Mouse (Mus musculus) liver, embryonic 16.5 days (tissue): ENCODE results near the gene Celf2. TPM values are rescaled to one million over a fixed set of nuclear protein-coding genes. Genes with fewer than 3 reads are reported as not detected.

Source experiments
- ATAC-seq: fragments of 200-750 bp; cut with Nextera tagmentation; 2 replicates; pipeline ENCODE4 v1.8.0; 2017; ENCODE audit warnings: low read depth, mild to moderate bottlenecking, moderate number of reproducible peaks, moderate library complexity
- H3K27ac ChIP-seq: fragments of 300-500 bp; sonication (generic); 2 replicates; pipeline ENCODE4 v1.5.1; 2014; ENCODE audit warnings: mild to moderate bottlenecking, low read length
- H3K27me3 ChIP-seq: fragments of 300-500 bp; sonication (generic); 2 replicates; pipeline ENCODE4 v1.6.1; 2014; ENCODE audit warnings: low read depth, low read length, mixed read lengths; ENCODE audit not compliant: control insufficient read depth, insufficient read depth
- H3K36me3 ChIP-seq: fragments of 300-500 bp; sonication (generic); 2 replicates; pipeline ENCODE4 v1.6.1; 2014; ENCODE audit warnings: mild to moderate bottlenecking; ENCODE audit not compliant: control insufficient read depth, insufficient read depth
- H3K4me1 ChIP-seq: fragments of 300-500 bp; sonication (generic); 2 replicates; pipeline ENCODE4 v1.6.1; 2014; ENCODE audit warnings: low read depth, low read length, mixed read lengths; ENCODE audit not compliant: control insufficient read depth
- H3K4me2 ChIP-seq: fragments of 300-500 bp; sonication (generic); 2 replicates; pipeline ENCODE4 v1.6.1; 2014; ENCODE audit warnings: low read depth, low read length, mixed read lengths
- H3K4me3 ChIP-seq: fragments of 300-500 bp; sonication (generic); 2 replicates; pipeline ENCODE4 v1.5.1; 2014; ENCODE audit warnings: low read depth, mild to moderate bottlenecking, low read length
- H3K9ac ChIP-seq: fragments of 300-500 bp; sonication (generic); 2 replicates; pipeline ENCODE4 v1.6.1; 2014; ENCODE audit warnings: low read depth, low read length
- H3K9me3 ChIP-seq: fragments of 300-500 bp; sonication (generic); replicated peaks from 2 replicates; pipeline ENCODE4 v1.6.1; 2016; ENCODE audit warnings: low read length; ENCODE audit not compliant: control insufficient read depth
- WGBS: fragments of 180-500 bp; shearing (Covaris S2); extraction: QIAGEN DNeasy Blood & Tissue Kit; methylation state at CpG from one replicate; pipeline ENCODE4 v1.1.7; 2014; ENCODE audit not compliant: insufficient replicate concordance; 5-methylcytosine and 5-hydroxymethylcytosine counted together
- polyA plus RNA-seq: library from polyadenylated mRNA; unstranded; fragments of >200 nt; fragmentation: Nextera tagmentation; extraction: Ambion mirVana; gene quantifications from 2 replicates; pipeline ENCODE4 v1.2.1, GENCODE M21; 2015

Celf2 gene
- polyA plus RNA-seq, 1 experiment from 2014 or later, result 10.0 TPM

DNA sequence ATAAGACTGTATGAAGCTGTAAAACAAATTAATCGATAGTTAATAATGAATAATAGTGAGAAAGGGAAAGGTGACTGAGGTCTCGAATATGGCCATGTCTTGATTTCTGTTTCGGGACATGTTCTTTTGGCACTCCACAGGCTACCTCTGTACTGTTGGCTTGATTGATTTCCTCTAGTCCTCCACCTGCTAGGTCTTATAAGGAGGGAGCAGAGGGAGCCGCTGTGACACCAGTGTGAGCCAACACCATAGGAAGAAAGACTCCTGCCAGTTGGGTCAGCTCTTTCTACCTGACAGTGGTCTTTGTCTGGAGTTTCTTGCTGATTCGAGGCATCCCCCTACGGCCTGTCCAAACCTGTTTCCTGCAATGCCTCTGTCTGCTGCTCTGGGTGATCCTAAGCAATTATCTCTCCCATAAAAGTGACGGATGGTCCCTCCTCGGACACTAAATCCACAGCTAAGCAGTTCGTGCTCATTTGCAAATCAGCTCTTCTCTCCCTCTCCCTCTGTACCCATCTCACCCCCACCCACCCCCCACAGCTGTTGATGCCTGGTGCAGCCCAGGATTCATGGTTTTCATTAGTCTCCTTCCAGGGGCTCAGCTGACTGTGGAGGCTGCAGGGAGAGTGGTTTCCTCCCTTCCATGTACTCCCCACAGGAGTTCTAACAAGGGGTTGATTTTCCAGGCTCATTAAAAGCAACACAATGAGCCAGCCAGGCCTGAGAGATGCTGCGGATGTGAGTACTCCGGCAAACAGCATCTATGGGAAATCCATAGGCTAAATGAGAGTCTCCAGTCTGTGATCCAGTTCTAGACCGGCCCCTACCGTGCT is 1003.2 kb downstream of the Celf2 start:
- H3K4me1 ChIP-seq, result no peaks in the 10 kb centered on the region
- no peak for ATAC-seq
- WGBS, result 62% methylated on average over 13 of the region's 13 CpGs

DNA sequence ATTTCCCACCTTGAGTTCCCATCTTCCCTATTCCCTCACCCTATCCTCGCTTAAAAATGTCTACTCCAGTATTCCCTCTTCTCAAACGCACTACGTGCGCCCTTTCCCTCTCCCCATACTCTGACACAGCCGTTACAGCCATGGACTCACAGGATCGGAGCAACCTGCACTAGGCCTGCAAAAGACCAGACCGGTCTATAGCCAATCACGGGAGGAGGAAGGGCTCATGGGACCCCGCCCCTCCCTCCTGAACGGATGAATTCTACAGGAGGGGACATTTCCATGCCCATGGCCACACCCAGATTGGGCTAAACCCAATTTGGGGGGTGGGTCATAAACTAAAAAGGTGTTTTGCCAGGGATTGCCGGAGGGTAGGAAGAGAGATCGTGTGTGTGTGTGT is 1003.8 kb downstream of the Celf2 start:
- WGBS, result 73% methylated on average over 12 of the region's 12 CpGs
- no peak overlapping the region for H3K4me2 ChIP-seq
- H3K27me3 ChIP-seq, result no peaks in the 10 kb centered on the region
- no peak overlapping the region for H3K4me3 ChIP-seq
- ATAC-seq, result no peak
- no peaks in the 10 kb centered on the region for H3K9me3 ChIP-seq
- H3K27ac ChIP-seq, result no peak overlapping the region
- H3K4me1 ChIP-seq, result no peaks in the 10 kb centered on the region
- H3K9ac ChIP-seq, result no peak overlapping the region
- H3K36me3 ChIP-seq, result no peaks in the 10 kb centered on the region

More for the DNA sequence above, 1003.2 kb downstream of the Celf2 start:
- Histone ChIP-seq H3K9ac (no peak overlapping the region), H3K36me3 (no peaks in the 10 kb centered on the region), H3K9me3 (no peaks in the 10 kb centered on the region), H3K4me3 (no peak overlapping the region), H3K4me2 (no peak overlapping the region), H3K27ac (no peak overlapping the region), H3K27me3 (no peaks in the 10 kb centered on the region)

DNA sequence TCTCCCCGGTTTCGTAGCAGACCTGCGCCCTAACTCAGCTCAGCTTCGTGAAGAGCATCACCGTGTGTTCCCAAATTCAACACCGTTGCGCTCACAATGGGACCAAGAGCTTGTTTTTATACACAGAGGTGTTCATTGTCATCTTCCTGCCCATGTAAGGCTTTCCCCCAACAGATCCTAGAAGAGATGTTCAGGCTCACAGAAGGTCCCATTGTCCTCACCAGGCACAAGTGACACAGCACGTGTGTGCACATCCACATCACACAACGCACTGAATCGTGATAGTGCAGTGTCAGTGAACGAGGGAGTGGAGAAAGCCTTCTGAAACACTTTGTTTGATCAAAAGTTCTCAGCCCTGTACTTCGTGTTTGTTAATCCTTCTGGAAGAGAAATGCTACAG is 1011.3 kb downstream of the Celf2 start:
- WGBS, result 67% methylated on average over 12 of the region's 12 CpGs
- H3K27ac ChIP-seq, result no peak overlapping the region
- no peak overlapping the region for H3K9ac ChIP-seq
- no peak overlapping the region for H3K4me2 ChIP-seq
- H3K36me3 ChIP-seq, result no peaks in the 10 kb centered on the region
- no peak overlapping the region for H3K4me3 ChIP-seq
- H3K9me3 ChIP-seq, result no peaks in the 10 kb centered on the region
- H3K4me1 ChIP-seq, result no peaks in the 10 kb centered on the region
- no peak for ATAC-seq
- no peaks in the 10 kb centered on the region for H3K27me3 ChIP-seq

DNA sequence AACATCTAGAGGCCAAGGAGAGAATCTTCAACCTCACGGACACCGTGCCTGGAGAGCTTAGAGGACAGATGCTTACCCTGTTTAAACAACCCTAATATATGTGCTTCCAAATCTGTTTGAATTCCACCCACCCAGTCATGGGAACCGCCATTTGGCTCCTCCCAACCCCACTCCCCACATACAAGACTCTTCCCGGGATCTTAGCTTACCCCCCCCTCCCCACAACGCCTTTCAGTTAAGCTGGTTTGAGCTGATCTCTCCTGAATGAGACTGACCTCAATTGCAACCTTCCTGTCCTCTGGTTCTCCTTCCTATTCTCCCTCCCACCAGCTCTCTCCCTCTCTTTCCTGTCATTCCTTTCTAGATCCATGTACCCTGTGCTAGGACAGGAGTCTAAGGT is 1011.7 kb downstream of the Celf2 start:
- H3K27me3 ChIP-seq, result no peaks in the 10 kb centered on the region
- no peak for ATAC-seq
- no peaks in the 10 kb centered on the region for H3K36me3 ChIP-seq
- H3K27ac ChIP-seq, result no peak overlapping the region
- no peak overlapping the region for H3K4me2 ChIP-seq
- H3K4me1 ChIP-seq, result no peaks in the 10 kb centered on the region
- WGBS, result 55% methylated on average over 5 of the region's 5 CpGs
- no peak overlapping the region for H3K4me3 ChIP-seq
- no peak overlapping the region for H3K9ac ChIP-seq
- H3K9me3 ChIP-seq, result no peaks in the 10 kb centered on the region

DNA sequence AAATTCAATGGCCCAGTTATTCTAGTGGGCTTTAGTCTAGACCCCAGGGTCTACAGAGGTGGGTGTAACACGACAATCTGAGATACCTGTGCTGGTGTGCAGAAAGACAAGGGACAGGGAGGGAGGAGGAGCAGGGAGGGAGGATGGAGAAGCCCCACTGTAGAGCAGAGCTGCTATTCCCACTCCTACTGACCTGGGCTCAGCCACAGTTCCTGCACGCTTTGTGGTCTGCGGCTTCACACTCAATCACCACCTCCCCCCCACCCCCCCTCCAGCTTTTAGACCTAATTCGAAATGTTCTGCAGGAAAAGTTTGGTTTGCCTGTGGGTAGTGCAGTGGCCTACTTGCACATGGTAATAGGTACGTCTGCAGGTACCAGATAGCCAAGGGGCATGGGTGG is 1015.5 kb downstream of the Celf2 start:
- Histone ChIP-seq H3K9me3 (no peaks in the 10 kb centered on the region), H3K27ac (no peak overlapping the region), H3K9ac (no peak overlapping the region), H3K4me1 (no peaks in the 10 kb centered on the region), H3K27me3 (no peaks in the 10 kb centered on the region), H3K4me2 (no peak overlapping the region), H3K36me3 (no peaks in the 10 kb centered on the region), H3K4me3 (no peak overlapping the region)
- WGBS, result 48% methylated on average over 5 of the region's 5 CpGs
- ATAC-seq, result no peak

DNA sequence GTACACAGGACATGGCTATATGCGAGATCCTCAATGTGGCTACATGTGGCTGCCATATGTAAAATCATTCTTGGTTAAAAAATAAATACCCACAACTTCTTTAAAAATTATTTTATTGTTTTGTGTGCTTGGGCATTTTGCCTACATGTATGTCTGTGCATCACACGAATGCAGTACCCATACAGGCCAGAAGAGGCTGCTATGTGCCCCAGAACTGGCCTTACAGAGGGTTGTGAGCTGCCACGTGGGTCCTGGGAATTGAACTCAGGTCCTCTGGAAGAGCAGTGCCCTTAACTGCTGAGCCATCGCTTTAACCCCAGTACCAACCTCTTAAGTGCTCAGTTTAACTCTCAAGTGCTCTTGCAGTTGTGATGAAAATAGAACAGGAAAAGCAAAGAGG is 1018.5 kb downstream of the Celf2 start:
- Histone ChIP-seq H3K9ac (no peak overlapping the region), H3K9me3 (no peaks in the 10 kb centered on the region), H3K36me3 (no peaks in the 10 kb centered on the region), H3K27ac (no peak overlapping the region), H3K4me3 (no peak overlapping the region), H3K4me2 (no peak overlapping the region), H3K27me3 (no peaks in the 10 kb centered on the region), H3K4me1 (no peaks in the 10 kb centered on the region)
- ATAC-seq, result no peak
- WGBS, result 53% methylated on average over 4 of the region's 4 CpGs

DNA sequence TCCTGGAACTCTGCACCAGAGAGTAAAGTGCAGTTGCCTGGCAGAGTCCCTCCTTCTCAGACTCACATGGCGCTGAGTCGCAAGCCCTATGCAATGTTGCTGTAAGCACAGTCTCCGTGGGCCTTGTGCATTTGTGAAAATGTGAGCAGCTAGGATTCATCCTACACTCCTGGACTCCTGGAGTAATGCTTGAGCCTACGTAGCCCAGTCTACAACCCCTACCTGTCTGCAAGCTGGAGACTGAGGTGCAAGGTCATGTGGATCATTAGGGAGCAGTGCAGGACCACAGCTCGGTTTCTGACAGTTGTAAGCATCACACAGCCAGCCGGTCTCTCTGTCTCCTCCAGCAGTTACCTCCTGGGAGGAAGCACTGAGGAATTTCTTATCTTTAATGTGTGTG is 1019.3 kb downstream of the Celf2 start:
- Histone ChIP-seq H3K36me3 (no peaks in the 10 kb centered on the region), H3K4me3 (no peak overlapping the region), H3K4me1 (no peaks in the 10 kb centered on the region), H3K4me2 (no peak overlapping the region), H3K27me3 (no peaks in the 10 kb centered on the region), H3K9ac (no peak overlapping the region), H3K9me3 (no peaks in the 10 kb centered on the region), H3K27ac (no peak overlapping the region)
- ATAC-seq, result no peak
- WGBS, result 72% methylated on average over 6 of the region's 6 CpGs
